Mouse (Mus musculus): ENCODE data around the gene Bicc1.

The Bicc1 gene

DNA sequence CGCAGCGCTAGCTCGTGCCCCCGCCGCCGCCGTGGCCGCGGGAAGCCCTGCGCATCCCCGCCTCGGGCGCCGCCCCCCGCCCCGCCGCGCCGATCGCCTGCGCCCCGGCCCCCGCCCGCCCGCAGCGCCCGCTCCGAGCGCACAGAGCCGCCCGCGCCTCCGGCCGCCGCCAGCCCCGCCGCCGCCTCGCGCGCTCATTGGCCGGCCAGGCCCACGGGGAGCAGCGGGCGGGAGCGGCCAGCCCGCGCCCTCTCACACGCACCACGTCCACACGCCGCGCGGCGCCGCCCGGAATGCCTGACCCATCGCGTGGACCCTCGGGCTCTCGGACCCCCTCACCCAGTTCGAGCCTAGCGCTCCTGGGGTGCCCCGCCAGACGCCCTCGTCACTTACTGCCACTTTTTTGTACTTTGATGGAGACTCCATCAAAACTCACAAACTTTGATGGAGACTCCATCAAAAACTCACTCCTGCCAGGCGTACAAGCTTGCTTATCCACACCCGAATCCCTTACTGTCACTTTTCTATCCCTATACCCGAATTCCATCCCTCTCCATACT is at the start of gene Bicc1:
TSS of gene Bicc1 (minus strand) at position 25 of the 560 bp plus-strand sequence.
- no peak for DNase-seq (ENCODE audit: low spot score)

DNA sequence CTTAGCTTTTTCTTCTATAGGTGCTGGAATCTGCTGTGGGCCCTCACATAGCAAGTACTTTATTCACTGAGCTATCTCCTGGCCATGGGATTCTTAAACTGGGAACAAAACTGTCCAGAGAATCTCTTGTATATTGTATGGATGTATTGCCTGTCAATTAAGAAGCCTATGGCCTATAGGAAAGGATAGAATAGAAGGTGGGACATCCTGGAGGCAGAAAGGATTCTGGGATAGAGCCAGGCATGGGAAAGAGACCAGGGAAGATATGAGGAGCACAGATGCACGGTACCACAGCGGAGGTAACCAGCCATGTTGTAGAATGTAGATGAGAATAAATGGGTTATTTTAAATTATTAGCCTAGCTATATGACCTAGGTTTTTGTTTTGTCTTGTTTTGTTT is 42.0 kb upstream of the Bicc1 start:
- no peak for DNase-seq (ENCODE audit: low spot score)

DNA sequence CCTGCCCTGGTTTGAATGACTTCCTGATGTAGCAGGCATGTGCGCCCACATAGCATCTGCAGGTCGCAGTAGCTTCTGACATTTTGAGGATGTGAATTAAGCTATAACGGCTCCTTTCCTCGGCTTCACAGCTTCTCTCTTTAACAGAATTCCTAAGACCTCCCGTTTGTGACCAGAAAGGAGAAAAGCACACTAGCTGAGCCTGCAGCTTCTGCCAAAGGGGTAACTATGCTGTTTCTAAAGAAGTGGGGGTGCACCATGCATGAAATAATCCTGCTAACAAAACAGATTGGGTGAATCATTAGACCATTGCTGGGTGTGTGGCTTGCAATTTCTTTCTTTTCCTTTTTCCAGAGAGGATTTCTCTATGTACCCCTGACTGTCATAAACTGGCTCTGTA is 41.5 kb upstream of the Bicc1 start:
- DNase-seq (ENCODE audit: low spot score), result no peak

DNA sequence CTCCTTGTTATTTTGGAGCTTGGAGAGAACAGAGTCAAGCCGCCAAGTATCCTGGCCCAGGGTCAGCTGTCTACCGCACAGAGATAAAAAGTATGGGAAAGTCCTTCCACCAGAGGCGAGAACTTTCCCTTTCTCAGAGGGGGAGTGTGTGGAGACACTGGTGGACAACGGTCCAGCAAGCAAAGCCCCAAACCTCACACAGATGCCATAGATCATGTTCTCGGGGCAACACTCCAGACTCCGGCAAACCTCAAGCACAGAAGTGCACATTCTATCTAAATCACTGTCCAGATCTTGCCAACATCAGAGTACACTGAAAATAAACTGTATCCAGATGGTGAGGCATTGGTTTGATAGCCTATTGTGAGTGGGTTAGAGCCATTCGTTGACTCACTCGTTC is 39.2 kb upstream of the Bicc1 start:
- DNase-seq (ENCODE audit: low spot score), result no peak

DNA sequence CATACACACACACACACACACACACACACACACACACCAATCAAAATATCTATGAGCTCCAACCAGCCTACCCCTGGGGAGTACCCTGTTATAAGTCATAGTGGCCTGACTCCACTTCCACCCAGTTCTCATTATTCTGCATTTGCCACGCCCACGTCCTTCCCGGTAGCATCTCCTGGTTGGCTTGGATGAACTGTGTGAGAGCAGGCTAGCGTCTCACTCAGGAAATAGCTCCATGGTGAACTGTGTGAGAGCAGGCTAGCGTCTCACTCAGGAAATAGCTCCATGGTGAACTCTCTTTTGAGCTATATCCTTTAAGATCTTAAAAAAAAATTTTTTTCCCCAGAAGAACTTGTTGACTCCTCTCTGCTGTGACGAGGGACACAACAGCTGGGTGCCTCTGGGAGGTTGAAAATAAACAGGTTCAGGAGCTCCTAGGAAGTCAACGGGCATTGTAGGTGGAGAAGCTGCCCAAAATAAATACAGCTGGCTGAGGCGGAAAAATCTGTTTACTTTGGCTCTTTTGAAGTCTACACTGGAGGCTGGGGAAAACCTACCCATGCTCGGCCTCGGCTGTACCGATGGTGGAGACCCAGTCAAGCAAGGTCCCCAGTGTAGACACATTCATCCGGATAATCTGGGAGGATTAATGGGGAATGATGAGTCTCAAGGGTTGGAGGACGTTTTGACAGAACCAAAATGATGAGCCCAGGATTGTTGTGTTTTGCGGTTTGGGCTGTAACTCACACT is 37.7 kb upstream of the Bicc1 start:
- no peak for DNase-seq (ENCODE audit: low spot score)

DNA sequence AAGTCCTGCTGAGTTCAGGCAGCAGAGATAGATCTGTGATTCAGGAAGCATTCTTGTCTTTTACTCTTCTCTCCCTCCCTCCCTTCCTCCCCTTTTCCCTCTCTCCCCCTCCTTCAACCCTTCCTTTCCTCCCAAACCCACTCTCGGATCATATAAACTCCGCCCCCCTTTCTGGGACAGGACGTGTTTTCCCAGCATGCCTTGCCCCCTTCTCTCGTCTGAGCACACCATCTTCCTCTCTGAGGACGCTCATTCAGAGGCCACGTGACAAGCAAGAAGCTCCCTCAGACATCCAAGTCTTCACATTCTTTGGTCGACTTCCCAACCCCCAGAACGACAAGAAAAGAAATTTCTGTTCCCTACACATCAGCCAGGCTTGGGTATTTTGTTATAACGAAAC is 36.0 kb upstream of the Bicc1 start:
- DNase-seq (ENCODE audit: low spot score), result no peak

DNA sequence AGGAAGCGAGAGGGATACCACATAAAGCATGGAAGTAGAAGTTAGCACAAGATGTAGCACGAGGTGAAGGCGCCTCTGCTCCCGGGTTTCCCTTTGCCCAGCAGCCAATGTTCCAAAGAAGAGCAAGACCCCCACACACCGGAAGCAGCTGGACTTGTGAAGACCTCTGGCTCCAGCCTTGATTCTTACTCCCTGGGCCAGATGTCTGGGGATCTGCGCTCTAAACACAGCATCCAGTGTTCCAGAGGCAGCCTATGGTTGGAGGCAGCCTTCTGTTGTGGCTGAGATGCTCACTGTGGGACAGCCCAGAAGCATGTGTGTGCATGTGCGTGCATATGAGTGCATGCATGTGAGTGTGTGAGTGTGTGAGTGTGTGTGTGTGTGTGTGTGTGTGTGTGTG is 35.2 kb upstream of the Bicc1 start:
- no peak for DNase-seq (ENCODE audit: low spot score)

DNA sequence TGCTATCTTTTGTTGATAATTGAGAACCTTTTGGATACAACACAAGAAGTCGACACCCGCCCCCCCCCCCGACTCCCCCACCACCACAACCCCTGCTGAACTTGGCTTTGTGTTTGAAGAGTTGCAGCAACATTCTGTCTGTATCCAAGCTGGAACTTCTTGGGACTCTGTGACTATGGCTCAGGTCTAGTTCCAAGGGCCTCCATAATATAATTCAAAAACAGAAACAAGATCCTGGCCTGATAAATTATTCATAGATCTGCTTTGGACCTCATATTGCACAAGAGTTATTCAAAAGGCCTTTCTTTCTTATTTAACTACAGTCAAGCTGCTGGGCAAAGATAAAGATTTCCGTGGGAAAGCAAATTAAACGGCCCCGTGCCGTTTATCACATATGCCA is 33.8 kb upstream of the Bicc1 start:
- no peak for DNase-seq (ENCODE audit: low spot score)

DNA sequence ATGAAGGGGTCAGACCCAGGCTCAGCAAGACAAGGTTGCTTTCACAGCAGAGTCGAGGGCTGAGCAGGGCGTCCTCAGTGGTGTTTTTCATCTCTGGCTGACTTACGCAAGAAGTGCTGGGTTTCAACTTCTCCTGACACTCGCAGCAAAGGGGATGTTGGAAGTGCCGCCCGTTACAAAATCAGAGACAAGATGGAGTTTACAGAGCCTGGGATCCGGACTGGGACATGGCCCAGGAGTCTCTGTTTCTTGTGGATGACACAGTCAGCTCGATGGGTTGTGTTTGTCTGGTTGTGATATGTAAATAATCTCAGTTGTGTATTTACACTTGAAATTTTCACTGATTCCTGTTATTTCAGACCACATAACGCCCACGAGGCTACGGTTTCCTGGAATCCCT is 33.4 kb upstream of the Bicc1 start:
- no peak for DNase-seq (ENCODE audit: low spot score)

DNA sequence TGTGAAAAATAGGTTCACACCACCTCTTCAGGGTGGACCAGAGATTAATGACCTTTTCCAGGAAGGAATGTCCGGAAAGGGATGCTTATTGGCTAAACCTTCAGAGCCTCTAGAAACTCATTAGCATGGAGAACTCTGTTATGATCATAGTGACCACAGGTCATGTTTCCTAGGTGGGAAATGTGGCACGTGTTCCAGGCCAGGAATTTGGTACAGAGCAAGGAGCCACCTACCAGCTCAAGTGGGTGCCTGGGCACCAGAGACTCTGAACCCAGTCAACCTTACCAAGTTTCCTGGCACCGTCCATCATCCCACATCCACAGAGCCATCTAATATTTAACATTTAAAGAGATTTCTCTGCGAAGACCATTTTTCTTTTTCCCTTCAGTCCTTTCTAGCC is 29.2 kb upstream of the Bicc1 start:
- no peak for DNase-seq (ENCODE audit: low spot score)

DNA sequence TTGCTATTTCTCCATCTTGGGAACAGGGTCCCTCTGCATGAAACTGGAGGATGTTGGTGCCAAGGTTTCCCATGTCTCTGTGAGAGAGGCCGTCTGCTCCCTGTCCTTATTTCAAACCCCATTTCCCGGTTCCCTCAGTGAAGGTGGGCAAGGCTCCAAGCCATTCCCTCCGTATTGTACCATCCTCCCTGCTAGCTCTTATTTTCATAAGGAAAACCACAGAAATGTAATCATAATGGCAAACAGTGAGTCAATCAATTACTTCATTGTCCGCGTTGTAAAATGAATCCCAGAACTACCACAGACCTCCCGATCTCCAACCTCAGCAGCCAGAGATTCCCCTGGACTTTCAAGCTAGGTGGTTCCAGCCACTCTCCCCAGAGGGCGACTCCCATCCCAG is 25.6 kb upstream of the Bicc1 start:
- no peak for DNase-seq (ENCODE audit: low spot score)

DNA sequence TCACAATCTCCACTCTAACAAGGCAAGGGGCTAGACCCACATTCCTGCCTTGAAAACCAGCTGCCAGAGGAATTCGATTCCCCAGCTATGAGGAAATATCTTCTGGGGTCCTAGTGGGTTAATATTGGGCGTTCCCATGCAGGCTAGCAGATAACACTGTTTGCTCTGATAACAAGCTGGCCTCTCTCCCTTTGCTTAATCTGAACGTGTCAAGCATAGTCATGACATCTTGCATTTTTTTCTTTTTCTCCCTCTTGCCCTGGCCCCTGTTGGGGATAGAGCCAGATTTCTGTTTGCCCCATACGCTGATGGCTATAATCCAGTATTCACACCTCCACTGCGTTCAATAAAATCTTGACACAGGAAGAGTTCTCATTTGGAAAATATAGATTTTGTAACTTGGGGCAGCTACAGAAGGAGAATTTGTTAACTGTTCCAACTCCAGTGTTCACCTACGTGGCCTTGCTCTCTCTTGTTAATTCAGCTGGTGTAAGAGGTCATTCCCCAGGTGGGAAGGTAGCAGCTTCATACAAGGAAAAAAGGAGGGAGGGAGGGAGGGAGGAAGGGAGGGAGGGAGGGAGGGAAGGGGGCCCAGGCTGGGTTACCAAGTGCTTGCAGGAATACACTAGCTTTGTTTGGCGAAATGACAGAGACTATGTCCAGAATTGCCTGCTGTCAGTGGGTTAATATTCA is 24.0 kb upstream of the Bicc1 start:
- no peak for DNase-seq (ENCODE audit: low spot score)

DNA sequence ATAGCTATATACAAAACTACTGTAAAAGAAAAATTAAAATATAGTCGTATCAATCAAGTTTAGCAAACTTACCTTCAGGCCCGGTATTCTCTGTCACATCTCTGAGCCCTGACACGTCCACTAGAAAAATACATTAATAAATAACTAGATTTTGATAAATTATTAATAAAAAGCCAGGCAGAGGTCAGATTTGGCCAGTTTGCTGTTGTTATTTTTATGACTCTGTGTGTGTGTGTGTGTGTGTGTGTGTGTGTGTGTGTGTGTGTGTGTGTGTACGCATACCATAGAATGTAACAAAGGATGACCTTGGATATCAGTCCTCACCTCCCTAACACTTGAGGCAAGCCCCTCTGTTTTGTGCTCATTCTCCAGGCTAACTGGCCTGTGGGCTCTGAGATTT is 22.4 kb upstream of the Bicc1 start:
- no peak for DNase-seq (ENCODE audit: low spot score)

DNA sequence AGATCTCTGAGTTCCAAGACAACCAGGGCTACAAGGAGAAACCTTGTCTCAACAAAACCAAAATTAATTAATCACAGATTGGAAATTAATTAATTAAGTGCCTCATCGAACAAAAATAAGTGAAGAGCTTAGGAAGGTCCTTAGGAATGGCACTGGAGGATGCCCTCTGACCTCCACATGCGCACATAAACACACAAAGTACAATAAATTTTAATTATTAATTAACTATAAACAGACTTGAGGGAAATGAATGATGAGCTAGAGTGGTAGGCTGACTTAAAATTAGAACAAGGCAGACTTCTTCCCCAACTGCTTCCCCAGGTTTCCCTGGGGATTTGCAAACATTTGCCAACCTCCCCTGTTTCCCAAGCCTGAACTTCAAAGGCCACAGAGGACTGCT is 21.6 kb upstream of the Bicc1 start:
- no peak for DNase-seq (ENCODE audit: low spot score)

DNA sequence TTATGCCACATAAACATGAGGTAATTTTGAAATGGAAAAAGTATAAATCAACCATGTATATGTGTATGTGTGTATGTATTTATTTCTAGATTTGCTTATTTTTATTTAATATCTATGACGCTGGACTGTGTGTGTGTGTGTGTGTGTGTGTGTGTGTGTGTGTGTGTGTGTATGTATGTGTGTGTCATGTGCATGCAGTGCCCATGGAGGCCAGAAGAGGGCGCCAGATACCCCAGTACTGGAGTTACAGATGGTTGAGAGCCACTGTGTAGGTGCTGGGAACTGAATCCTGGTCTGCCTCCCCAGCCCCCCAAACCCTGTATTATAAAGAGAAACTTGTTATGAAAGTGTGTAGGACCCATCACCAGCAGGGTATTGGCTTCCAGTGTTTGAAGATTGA is 20.6 kb upstream of the Bicc1 start:
- DNase-seq (ENCODE audit: low spot score), result no peak

DNA sequence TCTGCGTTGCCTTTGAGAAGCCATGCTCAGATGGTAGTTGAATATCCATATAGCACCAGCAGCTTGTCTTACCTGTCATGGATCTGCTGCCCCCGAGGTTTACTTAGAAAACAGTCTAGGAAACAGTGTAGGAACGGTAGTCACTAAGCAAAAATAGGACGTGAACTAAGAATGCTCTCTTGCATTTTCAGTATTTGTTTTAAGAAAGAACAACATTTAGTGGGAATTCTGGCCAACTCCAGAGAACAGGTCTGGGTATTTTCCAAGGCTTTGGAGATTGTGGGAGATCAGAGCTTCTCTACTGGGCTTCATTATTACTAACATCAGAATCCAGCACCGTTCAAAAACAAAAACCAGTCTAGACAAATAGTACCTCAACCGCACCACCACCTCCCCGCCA is 17.7 kb upstream of the Bicc1 start:
- DNase-seq (ENCODE audit: low spot score), result no peak

DNA sequence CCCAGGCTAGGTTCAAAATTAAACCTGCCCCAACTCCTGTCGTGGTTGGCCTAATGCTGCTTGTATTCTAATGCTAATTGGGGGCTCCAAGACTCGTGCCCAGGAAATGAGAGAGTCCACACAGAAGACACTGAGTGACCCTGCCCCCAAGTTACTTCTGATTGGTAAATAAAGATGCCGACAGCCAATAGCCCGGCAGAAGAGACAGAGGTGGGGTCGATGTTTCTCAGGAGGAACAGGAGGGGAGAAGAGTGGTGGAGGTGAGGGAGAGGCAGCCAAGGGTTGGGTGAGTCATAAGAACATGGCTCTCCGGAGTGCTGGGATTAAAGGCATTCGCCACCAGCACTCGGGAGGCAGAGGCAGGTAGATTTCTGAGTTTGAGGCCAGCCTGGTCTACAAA is 16.8 kb upstream of the Bicc1 start:
- no peak for DNase-seq (ENCODE audit: low spot score)

DNA sequence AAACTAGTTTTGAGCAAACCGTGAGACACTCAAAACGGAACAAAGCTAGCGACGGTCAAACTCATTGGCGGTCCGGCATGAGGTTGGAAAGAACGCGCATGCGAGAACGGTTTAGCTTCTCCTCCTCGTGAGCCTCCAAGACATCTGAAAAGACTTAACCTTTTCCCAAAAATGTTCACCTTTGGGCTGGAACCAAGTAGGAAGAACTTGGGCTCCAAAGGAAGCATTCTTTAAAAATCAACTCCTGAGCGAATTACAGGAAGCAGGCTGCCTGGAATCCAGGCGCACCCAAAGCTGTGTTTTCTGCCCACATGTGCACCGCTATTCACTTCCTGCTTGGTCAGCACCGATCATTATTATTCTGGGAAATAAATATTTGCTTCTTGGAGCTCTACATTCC is 15.8 kb upstream of the Bicc1 start:
- DNase-seq (ENCODE audit: low spot score), result no peak

DNA sequence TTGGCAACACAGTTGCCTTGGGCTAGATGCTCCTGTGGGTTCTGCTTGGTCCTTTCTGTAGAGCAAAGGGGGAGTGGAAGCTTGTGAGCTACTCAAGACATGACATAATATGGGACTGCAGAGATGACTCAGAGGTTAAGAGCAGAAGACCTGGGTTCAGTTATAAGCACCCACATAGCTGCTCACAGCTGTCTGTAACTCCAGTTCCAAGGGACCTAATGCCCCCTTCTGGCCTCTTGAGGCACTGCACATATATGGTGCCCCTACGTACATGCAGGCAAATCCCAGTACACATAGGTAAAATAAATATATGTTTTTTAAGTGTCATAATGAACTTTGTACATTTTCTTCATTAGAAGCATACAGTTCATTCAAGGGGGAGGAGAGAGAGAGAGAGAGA is 11.9 kb upstream of the Bicc1 start:
- no peak for DNase-seq (ENCODE audit: low spot score)

DNA sequence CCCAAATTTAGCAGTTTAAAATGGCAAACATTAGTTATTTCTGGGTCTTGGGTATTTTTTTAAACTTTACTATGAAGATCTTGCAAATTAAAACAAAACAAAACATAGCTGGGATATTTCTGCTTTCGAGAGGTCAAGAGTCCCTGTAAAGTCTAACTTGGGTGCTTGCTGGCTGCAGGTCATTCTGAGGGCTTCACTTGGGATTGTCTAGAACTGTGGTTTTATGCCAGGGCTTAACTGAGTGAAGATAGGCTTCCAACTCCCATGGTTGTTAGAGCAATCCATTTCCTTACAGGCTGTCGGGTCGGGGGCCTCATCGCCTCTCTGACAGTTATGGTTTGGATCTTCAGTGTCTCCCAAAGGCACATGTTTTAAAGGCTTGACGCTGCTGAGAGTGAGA is 11.3 kb upstream of the Bicc1 start:
- DNase-seq (ENCODE audit: low spot score), result no peak

DNA sequence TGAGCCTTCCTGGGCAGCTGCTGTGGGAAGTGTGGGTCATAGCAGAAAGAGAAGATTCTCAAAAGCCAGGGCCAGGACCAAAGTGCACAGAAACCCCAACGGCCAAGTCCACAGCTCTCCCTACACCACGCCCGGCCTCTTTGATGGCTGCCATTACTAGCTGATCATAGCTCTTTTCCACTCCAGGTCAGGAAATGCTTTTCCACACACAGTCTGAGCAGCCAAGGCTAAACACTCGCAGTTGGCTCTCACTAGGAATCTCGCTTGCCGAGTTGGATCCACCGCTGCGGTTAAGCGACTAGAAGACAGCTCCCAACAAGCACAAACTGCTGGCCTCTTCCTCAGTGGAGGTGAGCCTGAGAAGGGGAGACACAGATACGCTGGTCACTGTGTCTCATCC is 10.3 kb upstream of the Bicc1 start:
- DNase-seq (ENCODE audit: low spot score), result no peak

DNA sequence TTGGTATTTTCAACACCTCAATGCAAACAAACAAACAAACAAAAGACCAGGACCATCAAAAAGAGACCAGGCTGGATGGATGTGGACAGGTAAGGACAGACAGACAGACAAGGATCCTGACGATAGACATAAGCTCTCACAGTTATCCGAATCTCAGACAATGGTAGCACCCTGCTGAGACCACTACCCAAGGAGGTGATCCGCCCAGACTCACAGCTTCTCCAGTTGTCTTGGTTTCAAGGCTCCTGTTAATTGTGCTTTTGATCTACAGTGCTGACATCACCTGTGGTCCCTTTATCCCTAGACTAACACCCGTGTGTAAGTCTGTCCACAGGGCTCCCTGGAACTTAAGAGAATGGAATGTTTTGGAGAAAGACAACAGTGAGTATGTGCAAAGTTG is 9.7 kb upstream of the Bicc1 start:
- DNase-seq (ENCODE audit: low spot score), result no peak

DNA sequence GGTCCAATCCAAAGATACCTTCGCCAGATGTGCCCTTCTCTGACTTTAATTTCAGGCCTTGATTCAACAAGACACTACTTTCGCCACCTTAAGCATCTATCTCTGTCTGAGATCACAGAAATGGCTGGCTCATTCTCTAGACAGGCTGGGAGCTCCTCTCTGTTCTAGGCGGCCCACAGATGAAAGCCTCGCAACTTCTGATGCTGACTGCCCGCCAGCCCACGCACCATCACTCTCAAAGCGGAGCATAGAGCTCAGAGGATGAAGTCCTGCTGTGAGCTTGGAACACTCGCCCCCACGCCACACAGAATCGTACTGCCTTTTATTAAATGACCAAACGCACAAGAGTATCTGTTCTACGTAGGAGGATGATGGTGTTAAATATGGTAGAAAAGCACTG is 949 bp upstream of the Bicc1 start:
- DNase-seq (ENCODE audit: low spot score), result no peak

All from MN1 (cell line).